Mouse (Mus musculus): Measurements from ENCODE around the gene Scn3b. TPM values are rescaled to one million over a fixed set of nuclear protein-coding genes. Genes with fewer than 3 reads are reported as not detected.

Gene Scn3b
- polyA plus RNA-seq (2017; shearing (Covaris generic)) = 0.06 TPM

GRCm38 (mm10) chr9:40269103-40269861 lies at the start of gene Scn3b:
Scn3b (plus strand) TSS chr9:40269217.

Other genes starting within 250 kb of the Scn3b start
- gene Olfr981, start 247.8 kb upstream of the Scn3b start, polyA plus RNA-seq (2017; shearing (Covaris generic)) = not detected
- gene Olfr982, start 195.4 kb upstream of the Scn3b start, polyA plus RNA-seq (2017; shearing (Covaris generic)) = not detected
- not detected for gene Olfr983, start 175.6 kb upstream of the Scn3b start, polyA plus RNA-seq (2017; shearing (Covaris generic))
- 0.05 TPM for gene Olfr984, start 155.0 kb upstream of the Scn3b start, polyA plus RNA-seq (2017; shearing (Covaris generic))
- not detected for gene Olfr985, start 139.0 kb upstream of the Scn3b start, polyA plus RNA-seq (2017; shearing (Covaris generic))
- not detected for gene Tmem225, start 121.1 kb upstream of the Scn3b start, polyA plus RNA-seq (2017; shearing (Covaris generic))
- gene Olfr986, start 88.3 kb upstream of the Scn3b start, polyA plus RNA-seq (2017; shearing (Covaris generic)) = not detected
- 4.7 TPM for gene Zfp202, start 76.9 kb upstream of the Scn3b start, polyA plus RNA-seq (2017; shearing (Covaris generic))